Comparison of ENCODE assay signal across 10 mouse cellular contexts in the genomic region with DNA sequence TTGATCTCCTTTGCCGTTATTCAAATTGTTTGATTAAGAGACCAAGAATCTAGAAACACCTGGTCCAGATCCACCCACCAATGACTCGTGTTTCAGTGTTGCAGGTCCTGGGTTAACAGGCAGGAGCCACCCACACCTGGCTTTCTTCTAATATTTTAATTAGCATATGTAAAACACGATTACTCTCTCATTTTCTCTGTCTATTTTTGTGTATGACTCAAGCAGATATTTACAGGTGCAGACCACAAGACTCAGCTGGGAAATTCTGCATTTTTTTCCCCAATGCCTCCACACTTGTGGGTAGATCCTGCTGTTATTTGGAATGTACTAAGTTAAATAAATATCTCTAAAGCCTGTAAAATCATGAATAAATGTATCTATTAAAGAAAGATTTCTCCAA.
"Had no signal": no experiment of that assay in that cellular context is flagged by ENCODE, and none has a peak within 500 bp of the region (broad histone marks: within the 10 kb centered on the region; RNA-seq: fewer than 3 reads in every experiment).

No protein-coding gene starts in this region.

- DNase-seq: kidney, adult 2 months; kidney, postnatal 25 days; liver; lung, adult 18-20 months; lung, postnatal 10 days; lung, postnatal 36 days; retina, postnatal 1 day; right cerebral cortex, postnatal 14 days; thymus, adult 2 months; thymus, postnatal 14 days had no signal
